Mouse (Mus musculus): ENCODE data around the gene Pold1.

DNA sequence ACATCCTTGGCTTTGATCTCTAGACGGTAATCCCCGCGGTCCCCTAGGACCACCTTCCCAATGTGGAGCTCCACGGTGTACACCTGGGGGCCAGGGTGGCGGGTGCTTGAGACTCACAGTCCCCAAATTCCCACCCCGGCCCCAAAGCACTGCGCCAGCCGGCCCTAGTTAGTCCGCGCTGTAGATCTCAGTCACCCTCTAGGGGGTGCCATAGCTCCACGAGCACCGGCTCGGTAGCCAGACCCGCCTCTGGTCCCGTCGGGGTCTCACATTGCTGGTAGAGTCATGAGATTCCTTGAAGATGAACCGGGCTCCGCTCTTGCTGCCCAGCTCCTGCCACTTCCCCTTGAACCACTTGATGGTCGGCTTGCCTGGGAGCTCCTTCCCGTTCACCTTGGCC, 26.9 kb downstream of the Pold1 start:
- peak; percentile 63; the same call in 1 of the 2 replicates for TF ChIP-seq ZC3H11A (IDR thresholded peaks at IDR 0.05; ENCODE audit: borderline replicate concordance, low read depth, low read length)
- no peak for TF ChIP-seq HCFC1 (IDR thresholded peaks at IDR 0.05; ENCODE audit: borderline replicate concordance, insufficient read depth, low read length)
